17 mouse cellular contexts compared by ENCODE assay signal in genomic region chr9:94607750-94608106, GRCm38 (mm10).
DNase-seq lines count a peak whose midpoint lies in the region; ATAC-seq and TF ChIP-seq lines count a peak whose summit lies in the region.
"Had no signal": no experiment of that assay in that cellular context is flagged by ENCODE, and none has a peak within 500 bp of the region (broad histone marks: within the 10 kb centered on the region; RNA-seq: fewer than 3 reads in every experiment).

No protein-coding gene starts in this region.

- H3K79me2 ChIP-seq in MEL (ENCODE audit: control insufficient read depth, insufficient read depth, low read length, poor library complexity): no peaks in the 10 kb centered on the region

- no peak for DNase-seq in liver, embryonic 11.5 days (ENCODE audit: low spot score)
- no peak for DNase-seq in liver
- DNase-seq in MEL (ENCODE audit: low read depth, low spot score): no peak
- DNase-seq in embryonic facial prominence, embryonic 14.5 days (ENCODE audit: low spot score): peak; percentile 78
- DNase-seq in thymus, postnatal 25 days: no peak
- DNase-seq in B cell, adult 2 months: no peak
- DNase-seq: adrenal gland, postnatal 36 days; cerebellum, adult 9-10 months; kidney, adult 2 months; kidney, postnatal 4 days; left cerebral cortex, postnatal 4 days; lung, adult 2 months; thymus, postnatal 36 days had no signal

- no peak for TF ChIP-seq CTCF in MEL (IDR thresholded peaks at IDR 0.05 in 2 of 3, conservative IDR thresholded peaks at IDR 0.05 in 1 of 3; ENCODE audit: control insufficient read depth in 1 of 3, insufficient read depth in 1 of 3, low read depth in 2 of 3, low read length in 3 of 3, poor library complexity in 1 of 3, severe bottlenecking in 1 of 3)

- H3K4me3 ChIP-seq in liver, embryonic 11.5 days (ENCODE audit: low read depth, low read length): no peak overlapping the region
- no peak overlapping the region for H3K4me3 ChIP-seq in MEL (ENCODE audit: control insufficient read depth in 1 of 2, insufficient read depth in 1 of 2, low read depth in 2 of 2, low read length in 2 of 2)
- no peak overlapping the region for H3K4me3 ChIP-seq in embryonic facial prominence, embryonic 14.5 days (ENCODE audit: low read depth, low read length)
- H3K4me3 ChIP-seq: embryonic facial prominence, embryonic 15.5 days; forebrain, embryonic 13.5 days; megakaryocyte, embryonic 14.5 days had no signal

- H3K9ac ChIP-seq in liver, embryonic 11.5 days (ENCODE audit: low read depth, low read length): no peak overlapping the region
- no peak overlapping the region for H3K9ac ChIP-seq in MEL (ENCODE audit: control insufficient read depth, low read depth, low read length, poor library complexity, severe bottlenecking)
- no peak overlapping the region for H3K9ac ChIP-seq in embryonic facial prominence, embryonic 14.5 days (ENCODE audit: low read depth, low read length)
- H3K9ac ChIP-seq: embryonic facial prominence, embryonic 15.5 days; forebrain, embryonic 13.5 days had no signal

- ATAC-seq in liver, embryonic 11.5 days (replicated peaks; ENCODE audit: low FRiP score): peak; percentile 62
- peak; percentile 75 for ATAC-seq in embryonic facial prominence, embryonic 14.5 days (ENCODE audit: low read depth)
- peak; percentile 66 for ATAC-seq in megakaryocyte progenitor cell, adult 5-6 weeks (replicated peaks; ENCODE audit: poor library complexity)
- ATAC-seq: forebrain, embryonic 13.5 days had no signal

- H3K9me3 ChIP-seq in liver, embryonic 11.5 days (ENCODE audit: control insufficient read depth, low read length): no peaks in the 10 kb centered on the region
- H3K9me3 ChIP-seq in MEL (replicated peaks; ENCODE audit: insufficient read depth, low read length): no peaks in the 10 kb centered on the region
- no peaks in the 10 kb centered on the region for H3K9me3 ChIP-seq in embryonic facial prominence, embryonic 14.5 days (ENCODE audit: control insufficient read depth, low read length)
- H3K9me3 ChIP-seq: embryonic facial prominence, embryonic 15.5 days; forebrain, embryonic 13.5 days; megakaryocyte, embryonic 14.5 days had no signal

- no peak overlapping the region for H3K27ac ChIP-seq in liver, embryonic 11.5 days (ENCODE audit: low read depth, low read length)
- H3K27ac ChIP-seq in MEL (ENCODE audit: control insufficient read depth, low read depth, low read length): peak overlapping the region; percentile 87
- no peak overlapping the region for H3K27ac ChIP-seq in embryonic facial prominence, embryonic 14.5 days (replicated peaks; ENCODE audit: low read depth, low read length)
- H3K27ac ChIP-seq: embryonic facial prominence, embryonic 15.5 days; forebrain, embryonic 13.5 days had no signal

- no peak for TF ChIP-seq EP300 in MEL (IDR thresholded peaks at IDR 0.05; ENCODE audit: low read depth in 1 of 2, low read length in 2 of 2)

- no peaks in the 10 kb centered on the region for H3K36me3 ChIP-seq in liver, embryonic 11.5 days (ENCODE audit: control insufficient read depth, insufficient read depth, low read length)
- H3K36me3 ChIP-seq in MEL (ENCODE audit: control insufficient read depth in 1 of 2, insufficient read depth in 2 of 2, low read length in 2 of 2): peaks cover 0 to 22% of the 10 kb centered on the region in 2 experiments; a peak in 2 of 4 replicates
- no peaks in the 10 kb centered on the region for H3K36me3 ChIP-seq in embryonic facial prominence, embryonic 14.5 days (ENCODE audit: control insufficient read depth, insufficient read depth, low read length)
- H3K36me3 ChIP-seq: embryonic facial prominence, embryonic 15.5 days had no signal

- no peak overlapping the region for H3K4me2 ChIP-seq in liver, embryonic 11.5 days
- no peak overlapping the region for H3K4me2 ChIP-seq in embryonic facial prominence, embryonic 14.5 days (ENCODE audit: low read depth, low read length)
- H3K4me2 ChIP-seq: embryonic facial prominence, embryonic 15.5 days; forebrain, embryonic 13.5 days had no signal

- 51% methylated on average over 2 of the region's 2 CpGs for WGBS in liver, embryonic 11.5 days
- WGBS in embryonic facial prominence, embryonic 14.5 days: 65% methylated on average over 2 of the region's 2 CpGs

- H3K4me1 ChIP-seq in liver, embryonic 11.5 days (replicated peaks; ENCODE audit: control insufficient read depth, insufficient read depth, low read length): peaks cover 3% of the 10 kb centered on the region; the same call in 1 of the 2 replicates
- peaks cover 5 to 22% of the 10 kb centered on the region in 2 experiments; a peak in 3 of 4 replicates for H3K4me1 ChIP-seq in MEL (ENCODE audit: control insufficient read depth in 1 of 2, insufficient read depth in 2 of 2, low read length in 2 of 2)
- H3K4me1 ChIP-seq in embryonic facial prominence, embryonic 14.5 days (ENCODE audit: control insufficient read depth, insufficient read depth, low read length): peaks cover 3% of the 10 kb centered on the region; the same call in 1 of the 2 replicates

- H3K27me3 ChIP-seq in liver, embryonic 11.5 days (replicated peaks; ENCODE audit: control insufficient read depth, insufficient read depth, low read length): no peaks in the 10 kb centered on the region
- no peaks in the 10 kb centered on the region for H3K27me3 ChIP-seq in MEL (ENCODE audit: control insufficient read depth in 1 of 2, insufficient read depth in 2 of 2, low read length in 2 of 2)
- no peaks in the 10 kb centered on the region for H3K27me3 ChIP-seq in embryonic facial prominence, embryonic 14.5 days (replicated peaks; ENCODE audit: control insufficient read depth, insufficient read depth, low read length)
- H3K27me3 ChIP-seq: embryonic facial prominence, embryonic 15.5 days; forebrain, embryonic 13.5 days; megakaryocyte, embryonic 14.5 days had no signal

- TF ChIP-seq RAD21 in MEL (IDR thresholded peaks at IDR 0.05; ENCODE audit: low read depth, low read length): no peak

- no peak for TF ChIP-seq POLR2A in MEL (IDR thresholded peaks at IDR 0.05; ENCODE audit: control insufficient read depth in 1 of 2, insufficient read depth in 1 of 2, low read depth in 1 of 2, low read length in 2 of 2, poor library complexity in 1 of 2)

TF ChIP-seq in MEL, 35 proteins besides CTCF, POLR2A, EP300 and RAD21:
- TF ChIP-seq ZNF384 (IDR thresholded peaks at IDR 0.05; ENCODE audit: low read depth, low read length) (no peak), TCF12 (IDR thresholded peaks at IDR 0.05; ENCODE audit: low read depth, low read length) (no peak), MAFK (IDR thresholded peaks at IDR 0.05; ENCODE audit: borderline replicate concordance, low read depth, low read length) (no peak), ZC3H11A (IDR thresholded peaks at IDR 0.05; ENCODE audit: low read depth, low read length) (no peak; the same call in 1 of the 2 replicates), ZKSCAN1 (IDR thresholded peaks at IDR 0.05; ENCODE audit: low read depth, low read length) (no peak), MAZ (IDR thresholded peaks at IDR 0.05; ENCODE audit: low read depth, low read length) (no peak), E2F4 (IDR thresholded peaks at IDR 0.05; ENCODE audit: borderline replicate concordance, low read depth, low read length) (no peak)
